Mouse (Mus musculus): ENCODE results near the gene Hunk.

The Hunk gene

DNA sequence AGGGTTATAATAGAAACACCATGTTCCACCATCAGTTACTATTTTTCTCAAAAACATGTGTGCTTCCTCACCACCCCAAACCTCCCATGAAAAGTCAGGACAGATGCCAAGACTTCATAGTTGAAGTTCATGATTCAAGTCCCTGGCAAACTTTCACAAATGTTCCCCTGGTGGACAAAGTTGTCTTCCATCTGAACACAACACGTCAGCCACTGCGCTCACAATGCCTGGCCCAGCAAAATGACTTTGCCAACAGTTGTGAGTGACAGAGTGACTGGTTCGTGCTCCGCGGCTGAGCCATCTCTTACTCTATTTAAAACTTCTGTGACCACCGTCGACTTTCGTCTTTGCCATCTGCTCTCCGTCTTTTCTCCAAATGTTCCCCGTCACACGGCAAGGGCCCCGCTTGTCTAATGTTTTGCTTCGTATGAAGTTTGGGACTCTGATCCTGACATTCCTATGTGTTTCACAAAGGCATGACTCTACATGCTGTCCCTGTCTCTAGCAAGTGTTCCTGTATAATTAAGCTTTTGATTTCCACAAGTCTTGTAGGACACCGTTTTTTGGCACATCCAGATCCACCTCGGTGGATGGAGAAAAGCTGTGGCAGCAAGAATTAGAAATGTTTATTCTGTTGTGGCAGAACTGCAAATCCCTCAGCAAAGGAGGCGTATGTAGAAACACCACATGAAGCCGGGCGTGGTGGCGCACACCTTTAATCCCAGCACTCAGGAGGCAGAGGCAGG, 125.9 kb downstream of the Hunk start:
- DNase-seq (ENCODE audit: low spot score): no peak

DNA sequence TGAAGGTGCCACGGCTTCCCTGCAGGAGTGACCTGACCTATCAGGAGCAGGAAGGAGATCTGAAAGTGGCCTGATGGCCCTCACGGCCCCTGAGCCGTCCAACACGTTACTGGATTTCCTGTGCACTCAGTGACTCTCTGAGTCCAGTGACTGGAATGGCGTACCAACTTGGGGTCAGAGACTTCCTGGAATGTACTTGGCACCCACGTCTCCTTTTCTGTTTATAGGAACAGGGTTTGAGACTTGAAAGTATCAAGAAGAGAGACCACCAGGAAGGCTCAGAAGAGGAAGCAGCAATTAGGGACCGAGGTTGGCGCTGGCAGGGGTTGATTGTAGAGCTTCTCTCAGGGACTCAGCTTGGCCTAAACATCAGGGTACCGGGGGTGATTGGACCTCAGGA, 131.2 kb downstream of the Hunk start:
- DNase-seq (ENCODE audit: low spot score): no peak

DNA sequence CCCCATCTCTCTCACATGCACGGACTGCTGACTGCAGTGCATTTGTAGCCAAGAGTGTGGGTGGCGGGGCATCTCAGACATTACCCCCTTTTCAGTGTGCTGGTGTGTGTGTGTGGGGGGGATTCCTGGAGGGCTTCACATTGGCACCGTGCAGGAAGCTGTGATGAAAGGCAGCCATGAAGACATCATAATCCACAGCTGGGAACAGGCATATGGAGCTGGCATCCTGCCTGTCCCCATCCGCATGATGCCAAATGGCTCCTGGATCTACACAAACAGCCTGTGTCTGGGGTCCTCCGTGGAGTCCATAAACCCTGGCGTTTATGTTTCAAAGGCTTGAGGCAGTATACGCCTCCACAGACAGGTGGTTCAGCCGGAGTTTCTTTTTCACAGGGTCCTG, 132.4 kb downstream of the Hunk start:
- DNase-seq (ENCODE audit: low spot score): no peak

DNA sequence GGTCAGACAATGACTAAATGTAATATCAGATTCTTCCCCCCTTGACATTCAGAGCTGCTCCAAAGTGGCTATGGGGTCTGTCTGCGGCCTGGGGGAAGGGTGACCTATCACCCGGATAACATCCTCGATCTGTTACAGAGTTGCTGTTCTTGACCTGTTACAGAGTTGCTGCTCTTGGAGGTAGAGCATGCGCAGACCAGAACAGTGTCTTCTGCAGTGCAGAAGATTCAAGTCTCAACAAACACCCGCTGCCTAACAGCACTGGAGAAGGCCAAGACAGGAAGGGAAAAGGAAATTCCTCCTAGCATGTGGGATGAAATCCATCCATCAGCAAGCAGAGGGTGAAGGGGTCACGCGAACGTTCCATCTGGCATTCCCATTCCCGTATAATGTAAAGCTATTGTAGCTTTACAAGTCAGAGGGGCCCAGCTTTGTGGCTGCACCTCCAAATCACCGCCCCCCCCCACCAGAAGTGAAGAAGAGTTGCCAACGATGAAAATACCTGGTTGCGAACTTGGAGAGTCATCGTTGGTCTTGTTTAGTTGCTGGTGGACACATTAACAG, 133.0 kb downstream of the Hunk start:
- DNase-seq (ENCODE audit: low spot score): no peak

DNA sequence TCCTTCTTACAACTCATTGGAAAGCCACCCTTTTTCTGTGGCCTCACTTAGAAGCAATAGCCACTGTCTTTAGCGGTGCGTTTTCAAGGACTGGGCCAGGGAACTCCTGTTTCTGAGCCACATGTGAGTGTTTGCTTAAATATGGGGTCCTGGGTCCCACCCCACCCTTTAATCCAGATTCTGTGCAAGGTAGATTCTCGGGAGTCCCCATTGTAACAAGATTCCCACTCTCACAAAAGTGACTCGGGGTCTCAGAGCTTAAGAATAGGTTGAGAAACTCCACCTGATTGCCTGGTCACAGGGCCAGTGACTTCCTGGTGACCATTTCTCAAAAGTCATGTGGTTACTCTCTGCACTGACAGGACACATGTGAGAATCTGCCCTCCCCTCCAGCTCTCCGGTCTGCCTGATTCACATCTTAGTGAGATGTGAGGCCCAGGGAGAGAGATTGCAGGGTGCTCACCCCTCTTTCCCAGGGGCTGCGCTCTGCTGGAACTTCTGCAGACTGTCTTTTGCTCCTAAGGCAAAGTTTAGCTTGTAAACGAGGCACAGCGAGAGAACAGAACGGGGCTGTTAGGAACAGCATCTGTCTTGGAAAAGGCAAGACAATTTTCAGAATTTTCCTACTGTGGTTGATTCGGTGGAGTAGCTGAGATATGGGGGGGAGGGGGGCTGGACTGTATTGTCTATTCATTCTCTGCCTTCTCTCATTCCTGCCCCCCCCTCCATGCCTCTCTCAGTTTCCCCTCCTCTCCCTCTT, 135.6 kb downstream of the Hunk start:
- DNase-seq (ENCODE audit: low spot score): no peak

DNA sequence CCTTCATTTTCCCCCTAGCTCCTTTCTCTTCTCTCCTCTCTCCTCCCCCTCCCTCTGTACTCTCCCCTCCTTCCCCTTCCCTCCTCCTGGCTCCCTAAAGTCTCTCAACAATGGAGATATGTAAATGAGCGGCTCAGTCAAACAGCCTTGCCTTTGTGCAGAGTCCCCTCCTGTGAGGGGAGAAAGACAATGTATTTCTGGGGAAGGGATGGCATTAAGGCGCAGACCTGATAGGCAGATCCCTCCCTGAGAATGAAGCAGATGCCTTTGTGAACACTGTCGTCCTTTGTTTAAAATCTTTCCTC, 136.1 kb downstream of the Hunk start:
- no peak for DNase-seq (ENCODE audit: low spot score)

DNA sequence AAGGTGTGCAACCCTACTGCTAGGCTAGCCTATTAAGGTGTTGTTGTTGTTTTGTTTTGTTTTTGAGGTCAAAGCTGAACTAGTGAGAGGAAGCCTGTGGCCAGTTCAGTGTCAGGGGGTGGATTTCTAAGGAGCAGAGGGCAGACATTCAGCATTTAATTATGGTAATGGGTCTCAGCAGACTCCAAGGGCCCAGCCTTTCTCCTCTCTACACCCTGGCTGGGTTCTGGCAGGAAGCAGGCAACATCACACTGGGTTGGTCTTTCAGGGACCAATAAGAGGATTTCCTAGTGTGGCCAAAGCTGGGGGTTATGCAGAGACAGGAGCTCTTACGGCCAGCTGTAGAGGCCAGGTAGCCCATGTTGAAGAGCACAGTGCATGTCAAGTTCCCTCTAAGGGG, 136.8 kb downstream of the Hunk start:
- DNase-seq (ENCODE audit: low spot score): no peak

DNA sequence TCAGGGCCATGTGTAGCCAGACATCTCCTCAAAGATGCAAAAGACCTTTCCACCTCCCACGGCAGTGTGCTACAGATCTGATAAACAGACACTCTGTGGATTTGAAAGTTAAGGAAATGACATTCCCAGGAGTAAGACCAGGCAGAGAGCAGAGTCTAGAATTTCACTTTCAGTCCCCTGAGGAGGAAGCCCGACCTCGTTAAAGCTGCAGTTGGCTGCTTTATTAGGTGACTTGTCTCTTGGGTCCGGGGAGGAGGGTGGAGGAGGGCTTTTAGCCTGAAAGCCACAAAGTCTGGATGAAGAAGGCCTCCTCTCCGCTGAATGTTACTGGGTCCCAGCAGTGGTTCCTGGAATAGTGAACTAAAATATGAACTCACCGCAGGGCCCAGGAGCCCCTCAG, 137.6 kb downstream of the Hunk start:
- no peak for DNase-seq (ENCODE audit: low spot score)

DNA sequence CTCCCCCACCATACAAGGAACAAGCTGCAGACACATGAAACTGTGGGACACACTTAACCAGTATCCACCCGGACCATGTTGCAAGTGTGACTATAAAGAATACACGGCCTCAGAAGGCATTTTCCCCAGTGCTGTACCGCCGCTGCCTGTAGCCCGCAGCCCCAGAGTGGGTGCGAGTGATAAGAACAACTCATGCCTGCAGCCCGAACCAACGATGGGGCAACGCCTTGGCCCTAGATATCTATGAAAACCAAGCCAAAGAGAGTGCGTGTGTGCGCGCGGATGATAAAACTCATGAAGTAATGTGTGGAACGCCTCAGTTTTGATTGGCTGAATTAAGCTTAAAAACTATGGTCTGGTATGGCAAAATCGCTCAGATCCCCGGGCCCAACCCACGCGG, 138.1 kb downstream of the Hunk start:
- DNase-seq (ENCODE audit: low spot score): no peak

DNA sequence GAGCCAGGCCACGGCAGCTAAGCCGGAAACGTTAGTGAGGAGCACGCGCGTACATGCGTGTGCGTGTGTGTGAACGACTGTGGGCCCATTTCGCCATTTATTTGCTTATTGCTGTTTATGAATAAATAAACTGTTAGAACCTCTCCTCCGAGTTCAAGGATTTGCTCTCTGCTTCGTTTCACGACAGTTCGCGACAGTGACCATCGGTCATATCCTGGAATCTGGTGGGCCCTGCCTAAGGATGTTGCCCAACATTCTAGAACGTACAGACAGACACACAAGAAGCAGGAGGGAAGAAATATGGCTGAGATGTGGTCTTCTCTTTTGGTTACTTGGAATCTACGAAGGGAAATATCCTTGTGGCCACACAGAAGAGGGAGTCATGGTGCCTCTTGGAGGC, 138.6 kb downstream of the Hunk start:
- no peak for DNase-seq (ENCODE audit: low spot score)

DNA sequence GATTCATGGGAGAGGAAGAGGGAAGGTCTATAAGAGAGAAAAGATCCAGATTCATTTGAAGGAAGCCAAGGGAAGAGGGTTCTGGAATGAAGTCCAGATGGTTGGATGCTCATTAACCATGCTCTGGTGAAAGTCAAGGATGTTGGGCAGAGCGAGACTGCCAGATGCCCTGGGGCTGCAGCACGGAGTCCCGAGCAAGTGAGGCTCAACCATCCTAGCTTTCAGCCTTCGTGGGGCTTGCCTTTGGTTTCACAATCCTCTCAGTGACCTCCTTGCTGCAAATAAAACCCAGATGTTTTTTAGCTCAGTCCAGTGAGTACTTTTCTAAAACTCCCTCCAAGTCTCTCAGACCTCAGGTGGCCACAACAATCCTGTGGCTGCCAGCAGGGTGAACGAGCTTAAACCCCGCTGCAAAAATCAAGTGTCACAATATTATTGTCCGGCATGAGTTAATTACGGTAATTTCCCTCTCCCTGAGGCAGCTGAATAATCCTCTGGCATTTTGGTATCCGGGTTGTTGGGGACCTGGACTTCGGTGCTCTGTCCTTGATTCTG, 147.4 kb downstream of the Hunk start:
- no peak for DNase-seq (ENCODE audit: low spot score)

DNA sequence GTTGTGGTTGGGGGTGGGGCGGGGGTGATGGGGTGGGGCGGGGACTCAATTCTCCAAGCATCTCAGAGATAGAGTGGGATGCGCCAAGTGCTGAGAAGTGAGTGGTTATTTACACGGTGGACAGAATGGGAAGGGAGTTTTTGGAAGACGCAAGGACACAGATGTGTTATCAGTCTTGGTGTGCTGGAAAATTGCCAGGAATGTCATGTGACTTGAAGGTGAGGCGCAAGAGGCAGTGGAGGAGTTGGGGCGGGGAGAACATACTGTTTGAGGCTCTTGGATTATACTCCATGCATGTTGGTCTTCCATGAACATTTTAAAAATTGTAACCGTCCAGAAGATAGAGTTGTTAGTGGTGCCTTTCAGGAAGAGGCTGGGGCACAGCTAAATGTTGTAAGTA, 148.8 kb downstream of the Hunk start:
- DNase-seq (ENCODE audit: low spot score): no peak

DNA sequence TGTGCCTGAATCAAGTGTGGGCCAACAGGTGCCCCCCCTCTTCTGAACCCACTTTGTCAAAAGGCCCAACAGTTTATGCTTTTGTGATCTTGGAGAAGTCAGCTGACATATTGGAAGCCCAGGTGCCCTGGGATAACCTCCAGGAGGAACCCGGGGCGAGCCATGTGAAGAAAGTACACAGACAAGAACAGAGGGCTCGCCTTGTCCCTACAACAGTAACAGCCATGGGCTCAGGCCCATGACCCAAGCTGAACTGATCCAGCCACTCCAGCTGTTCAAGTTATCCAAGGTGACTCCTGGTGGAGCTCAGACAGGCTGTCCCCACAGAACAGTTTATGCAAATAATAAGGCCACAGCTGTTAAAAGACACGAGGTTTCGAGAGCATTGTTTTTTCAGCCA, 153.1 kb downstream of the Hunk start:
- DNase-seq (ENCODE audit: low spot score): no peak

DNA sequence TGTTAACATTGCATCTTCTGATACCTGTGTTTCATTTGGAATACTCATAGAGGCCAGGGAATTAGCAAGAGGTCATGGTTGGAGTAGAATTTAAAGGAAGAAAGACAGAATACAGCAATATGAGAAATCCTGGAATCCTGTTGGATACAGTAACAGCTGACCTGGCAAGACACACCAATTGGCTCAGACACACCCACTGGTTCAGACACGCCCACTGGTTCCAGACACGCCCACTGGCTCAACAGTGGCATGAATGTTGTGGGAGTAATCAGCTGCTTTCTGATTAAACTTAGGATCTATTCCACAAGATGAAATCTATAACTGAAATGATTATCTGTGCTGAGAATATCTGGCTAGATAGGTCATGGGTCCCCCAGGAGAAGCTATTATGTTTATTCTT, 155.4 kb downstream of the Hunk start:
- no peak for DNase-seq (ENCODE audit: low spot score)

DNA sequence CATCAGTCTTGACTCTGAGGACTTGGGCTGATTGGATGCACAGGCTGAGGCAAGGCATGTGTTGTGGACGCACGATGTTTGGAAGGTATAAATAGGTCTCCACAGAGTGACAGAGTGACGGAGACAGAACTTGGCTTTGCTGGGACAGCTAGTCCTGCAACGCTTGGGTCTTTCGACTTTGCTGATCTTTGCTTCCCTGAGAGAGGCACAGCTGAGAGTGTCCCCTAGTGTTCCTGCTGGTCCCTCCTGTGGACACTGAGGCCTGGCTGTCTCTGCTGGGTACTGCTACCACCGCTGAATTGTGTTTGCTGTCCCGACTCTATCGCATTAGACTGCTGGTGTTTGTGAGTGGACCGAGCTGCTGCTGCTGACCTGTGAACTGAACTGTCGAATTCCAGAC, 156.6 kb downstream of the Hunk start:
- DNase-seq (ENCODE audit: low spot score): no peak

DNA sequence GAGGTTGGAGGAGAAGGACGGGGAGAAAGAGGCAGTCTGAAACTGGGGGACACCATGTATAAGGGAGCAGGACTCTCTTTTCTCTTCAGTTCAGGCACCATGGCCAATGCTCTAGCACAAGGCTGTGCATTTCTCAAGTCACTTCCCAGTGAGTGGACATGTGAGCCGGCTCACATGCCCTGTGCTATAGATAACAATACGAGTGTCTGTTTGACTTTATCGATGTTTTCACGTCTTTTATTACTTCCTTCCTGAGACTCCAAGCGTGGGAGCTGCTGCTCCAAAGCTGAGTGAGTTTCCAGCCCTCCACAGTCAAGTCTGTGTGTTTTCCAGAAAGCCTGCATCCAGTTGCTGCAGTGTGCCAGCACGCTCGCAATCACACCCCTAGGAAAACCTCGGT, 158.4 kb downstream of the Hunk start:
- DNase-seq (ENCODE audit: low spot score): no peak

DNA sequence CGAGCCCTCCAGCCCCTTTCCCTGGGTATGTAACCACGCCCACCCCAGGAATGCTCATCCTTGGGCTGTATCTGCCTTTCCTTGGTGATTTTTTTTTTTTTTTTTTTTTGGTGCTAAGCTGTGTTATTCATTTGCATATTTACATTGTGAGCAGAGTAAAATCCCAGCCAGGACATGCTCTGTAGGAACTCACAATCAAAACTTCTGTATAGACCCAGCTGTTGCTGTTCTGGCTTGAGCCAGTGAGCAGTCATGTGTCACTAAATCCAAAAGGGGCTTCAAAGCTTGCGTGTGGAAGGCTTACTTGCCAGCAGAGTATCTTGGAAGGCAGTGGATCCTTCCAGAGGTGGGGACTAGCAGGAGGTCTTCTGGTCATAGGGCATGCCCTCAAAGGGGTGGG, 159.7 kb downstream of the Hunk start:
- DNase-seq (ENCODE audit: low spot score): no peak

DNA sequence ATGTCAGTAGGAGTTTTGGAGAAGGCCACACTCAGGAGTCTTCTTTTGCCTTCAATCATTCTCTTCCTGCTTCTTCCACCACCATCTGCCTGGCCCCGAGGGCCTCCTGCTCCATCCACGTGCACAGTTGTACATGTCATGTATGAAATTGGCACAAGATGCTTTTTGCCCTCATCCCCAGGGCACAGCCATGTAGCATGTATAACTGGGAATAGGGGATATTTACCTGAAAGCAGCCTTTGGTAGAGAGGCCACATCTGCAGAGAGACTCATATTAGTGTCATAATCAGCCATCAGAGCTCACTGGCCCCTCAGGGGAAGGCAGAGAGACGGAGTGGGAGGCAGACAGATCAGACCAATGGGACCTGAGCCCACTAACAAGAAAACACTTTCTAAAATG, 160.8 kb downstream of the Hunk start:
- no peak for DNase-seq (ENCODE audit: low spot score)

DNA sequence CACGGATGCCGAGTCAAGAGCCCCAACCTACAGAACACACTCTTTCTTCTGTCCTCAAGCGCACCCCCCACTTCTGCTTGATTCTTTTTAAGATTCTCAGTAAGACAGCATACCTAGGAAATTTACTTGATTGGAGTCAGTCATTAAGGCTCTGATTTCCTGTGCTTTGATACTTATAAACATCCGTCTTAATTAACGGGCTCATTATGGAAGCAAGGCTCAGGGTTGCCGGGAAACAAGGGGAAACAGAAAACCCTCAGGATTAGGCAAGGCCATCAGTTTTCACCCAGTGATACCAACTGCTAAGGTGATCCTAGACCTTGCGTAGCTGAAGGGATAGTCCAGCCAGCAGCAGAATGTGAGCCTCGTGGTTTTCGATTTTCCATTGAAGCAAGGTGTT, 162.2 kb downstream of the Hunk start:
- no peak for DNase-seq (ENCODE audit: low spot score)
